Mouse (Mus musculus): Measurements from ENCODE around the gene Lrig1.

- TF ChIP-seq CTCF (IDR thresholded peaks at IDR 0.05; ENCODE audit: control insufficient read depth, insufficient read depth, insufficient read length) (no peak), USF1 (IDR thresholded peaks at IDR 0.05; ENCODE audit: low read depth) (no peak), MAX (IDR thresholded peaks at IDR 0.05) (no peak), CEBPB (IDR thresholded peaks at IDR 0.05; ENCODE audit: low read depth) (no peak), MYOD1 (IDR thresholded peaks at IDR 0.05; ENCODE audit: control insufficient read depth, insufficient read length, low read depth) (no peak), MYOG (IDR thresholded peaks at IDR 0.05; ENCODE audit: control insufficient read depth, extremely low read depth, insufficient read length) (no peak), FOSL1 (IDR thresholded peaks at IDR 0.05; ENCODE audit: insufficient read depth, low read length, poor library complexity, severe bottlenecking) (no peak)
These were observed 34.7 kb downstream of the Lrig1 start for GRCm38 (mm10) chr6:94665248-94665647.
